Mouse (Mus musculus) heart, embryonic 12.5 days (tissue): ENCODE measurements around the gene Gpn3. TPM values are rescaled to one million over a fixed set of nuclear protein-coding genes. Genes with fewer than 3 reads are reported as not detected.
A peak's percentile ranks its signal among the peaks of the same experiment; 100 is the strongest.

Source experiments
- ATAC-seq: fragments of 200-750 bp; cut with Nextera tagmentation; 2 replicates; pipeline ENCODE4 v1.8.0; 2017; ENCODE audit warnings: moderate TSS enrichment, moderate library complexity; ENCODE audit not compliant: insufficient number of reproducible peaks, low FRiP score
- H3K27ac ChIP-seq: fragments of 300-500 bp; sonication (generic); 2 replicates; pipeline ENCODE4 v1.5.1; 2016; ENCODE audit warnings: mild to moderate bottlenecking, moderate library complexity; ENCODE audit not compliant: poor library complexity, severe bottlenecking
- H3K27me3 ChIP-seq: fragments of 300-500 bp; sonication (generic); replicated peaks from 2 replicates; pipeline ENCODE4 v1.6.1; 2016; ENCODE audit warnings: mild to moderate bottlenecking, moderate library complexity
- H3K36me3 ChIP-seq: fragments of 300-500 bp; sonication (generic); 2 replicates; pipeline ENCODE4 v1.6.1; 2016; ENCODE audit warnings: mild to moderate bottlenecking, moderate library complexity
- H3K4me1 ChIP-seq: fragments of 300-500 bp; sonication (generic); replicated peaks from 2 replicates; pipeline ENCODE4 v1.6.1; 2016; ENCODE audit warnings: mild to moderate bottlenecking
- H3K4me2 ChIP-seq: fragments of 300-500 bp; sonication (generic); 2 replicates; pipeline ENCODE4 v1.6.1; 2016; ENCODE audit warnings: mild to moderate bottlenecking, moderate library complexity
- H3K4me3 ChIP-seq: fragments of 300-500 bp; sonication (generic); 2 replicates; pipeline ENCODE4 v1.5.1; 2016; ENCODE audit warnings: mild to moderate bottlenecking
- H3K9ac ChIP-seq: fragments of 300-500 bp; sonication (generic); 2 replicates; pipeline ENCODE4 v1.6.1; 2016; ENCODE audit warnings: mild to moderate bottlenecking, moderate library complexity
- H3K9me3 ChIP-seq: fragments of 300-500 bp; sonication (generic); replicated peaks from 2 replicates; pipeline ENCODE4 v1.6.1; 2016; ENCODE audit warnings: mild to moderate bottlenecking, moderate library complexity
- WGBS: fragments of 180-500 bp; shearing (Covaris S2); methylation state at CpG from one replicate; pipeline ENCODE4 v1.1.7; 2016; 5-methylcytosine and 5-hydroxymethylcytosine counted together
- polyA plus RNA-seq: library from polyadenylated mRNA; unstranded; fragments of >200 nt; fragmentation: Nextera tagmentation; extraction: Ambion mirVana; gene quantifications from 2 replicates; pipeline ENCODE4 v1.2.1, GENCODE M21; 2016

Gpn3 gene
- polyA plus RNA-seq, 1 experiment from 2014 or later = 58.7 TPM

DNA sequence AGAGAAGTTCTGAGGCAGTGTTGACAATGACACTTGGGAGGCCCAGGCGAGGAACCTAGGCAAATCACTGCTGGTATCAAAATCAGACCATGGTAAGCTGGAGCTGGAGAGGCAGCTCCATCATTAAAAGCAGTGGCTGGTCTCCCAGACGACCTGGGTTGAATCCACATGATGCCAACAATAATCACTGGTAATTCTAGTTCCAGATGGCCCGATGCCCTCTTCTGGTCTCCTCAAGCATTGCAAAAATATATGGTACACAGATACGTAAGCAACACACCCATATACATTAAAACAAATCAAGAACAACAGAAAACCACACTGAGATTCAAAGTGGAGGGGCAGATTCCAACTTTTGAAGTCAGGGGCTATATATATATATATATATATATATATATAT, 25.9 kb upstream of the Gpn3 start:
- no peak for ATAC-seq
- 76% methylated on average over 4 of the region's 4 CpGs for WGBS
- H3K4me1 ChIP-seq = no peaks in the 10 kb centered on the region

DNA sequence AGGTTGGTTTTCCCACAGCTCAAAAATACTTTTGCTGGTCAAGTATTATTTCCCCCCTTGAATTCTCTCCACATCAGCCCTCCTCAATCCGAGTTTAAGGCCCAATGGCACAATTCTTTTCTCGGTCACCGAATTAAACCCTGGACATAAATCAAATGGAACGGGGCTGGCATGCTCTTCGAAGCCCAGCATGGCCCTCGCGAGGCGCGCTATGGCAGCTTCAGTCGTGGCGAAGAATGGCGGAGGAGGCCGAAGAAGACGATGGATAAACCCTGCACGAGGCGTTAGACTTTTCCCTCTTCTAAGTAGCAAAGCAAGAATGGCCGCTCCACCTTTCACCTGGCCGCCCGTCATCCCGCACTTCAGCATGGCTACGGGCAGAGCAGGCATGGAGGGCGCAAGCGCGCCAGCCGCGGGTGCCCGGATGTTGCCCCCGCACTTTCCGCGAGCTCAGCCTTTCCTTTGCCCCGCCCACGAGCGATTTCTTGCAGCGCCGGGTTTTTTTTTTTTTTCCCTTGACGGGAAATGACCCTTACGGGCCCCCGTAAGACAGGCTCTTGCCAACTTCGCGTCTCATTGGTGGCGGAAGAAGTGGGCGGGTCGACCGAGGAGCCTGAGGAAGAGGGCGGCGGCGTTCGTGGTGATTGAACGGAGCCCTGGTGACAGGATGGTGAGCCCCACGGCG, 17.7 kb upstream of the Gpn3 start, which contains the start of the genes Rad9b and Vps29:
TSS of gene Rad9b (minus strand) at position 427 of the 685 bp plus-strand sequence.
TSS of gene Vps29 (plus strand) at position 563 of the 685 bp plus-strand sequence.
- peak; percentile 94 for ATAC-seq
- peak within 1 kb of the TSS; percentile 94 for H3K4me2 ChIP-seq
- H3K27ac ChIP-seq = peak within 1 kb of the TSS; percentile 86
- no peaks in the 10 kb centered on the region for H3K9me3 ChIP-seq
- peaks cover 5% of the 10 kb centered on the region for H3K36me3 ChIP-seq
- peak within 1 kb of the TSS; percentile 93 for H3K9ac ChIP-seq
- WGBS = 2% methylated on average over 51 of the region's 51 CpGs
- no peaks in the 10 kb centered on the region for H3K27me3 ChIP-seq
- H3K4me3 ChIP-seq = peak within 1 kb of the TSS; percentile 88
- H3K4me1 ChIP-seq = peaks cover 4% of the 10 kb centered on the region

More for the DNA sequence above, 25.9 kb upstream of the Gpn3 start:
- no peaks in the 10 kb centered on the region for H3K36me3 ChIP-seq
- no peak overlapping the region for H3K9ac ChIP-seq
- H3K27me3 ChIP-seq = no peaks in the 10 kb centered on the region
- no peak overlapping the region for H3K27ac ChIP-seq
- 0 out of 2 replicates have a peak, but pooled peaks cover 8% of the 10 kb centered on the region for H3K9me3 ChIP-seq
- H3K4me2 ChIP-seq = no peak overlapping the region
- no peak overlapping the region for H3K4me3 ChIP-seq

DNA sequence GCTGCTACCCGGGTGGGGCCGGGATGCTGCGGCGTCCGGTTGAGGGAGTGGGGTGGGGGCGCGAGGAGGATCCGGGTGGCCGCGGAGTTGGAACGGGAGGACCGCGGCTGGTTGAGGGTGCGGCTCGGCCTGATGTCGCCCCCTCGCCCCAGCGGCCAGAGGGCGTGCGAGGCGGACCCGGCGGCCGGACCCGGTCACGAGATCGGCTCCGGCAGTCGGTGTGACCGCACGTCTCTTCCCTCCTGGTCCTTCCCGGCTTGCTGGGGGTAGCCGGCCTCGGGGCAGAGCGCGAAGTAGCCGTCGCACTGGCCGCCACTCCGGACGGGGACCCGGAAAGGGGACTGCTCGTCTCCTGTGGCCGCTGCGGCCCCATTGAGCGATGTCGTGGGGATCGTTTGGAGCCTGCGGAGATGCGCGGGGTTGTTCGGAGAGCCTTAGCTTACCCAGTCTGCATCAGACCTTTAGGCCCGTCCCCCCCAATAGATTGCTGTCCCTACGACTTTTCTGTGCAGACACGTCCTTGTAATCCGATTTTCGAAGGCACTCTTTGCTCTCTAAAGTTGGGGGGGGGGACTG, 17.1 kb upstream of the Gpn3 start:
- peaks cover 4% of the 10 kb centered on the region for H3K4me1 ChIP-seq
- WGBS = under 1% methylated on average over 55 of the region's 57 CpGs

DNA sequence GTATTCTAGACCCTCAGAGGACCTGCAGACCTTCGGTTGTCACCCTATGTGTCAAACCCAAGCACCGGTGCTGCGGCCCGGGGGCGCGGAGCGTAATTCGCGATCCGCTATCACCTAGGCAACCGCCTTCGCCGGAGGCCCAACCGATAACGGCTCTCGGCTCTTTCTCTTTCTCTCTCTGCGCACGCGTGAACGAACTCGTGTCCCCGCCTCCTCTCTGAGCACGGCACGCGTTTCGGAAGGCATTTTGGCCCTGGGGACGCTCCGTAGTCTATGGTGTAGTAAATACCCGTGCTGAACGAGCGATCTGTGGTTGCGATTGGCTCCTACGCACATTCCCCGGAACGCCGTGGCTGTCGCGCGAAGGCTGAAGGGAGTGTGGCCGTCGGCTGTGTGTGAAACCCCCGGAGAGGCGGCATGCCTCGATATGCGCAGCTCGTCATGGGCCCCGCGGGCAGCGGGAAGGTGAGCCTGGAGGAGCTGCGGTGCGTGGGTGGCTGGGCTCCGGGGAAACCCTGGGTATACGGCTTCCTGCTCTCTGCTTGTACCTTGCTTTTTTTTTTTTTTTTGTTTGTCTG, 605 bp downstream of the Gpn3 start, which contains the start of gene Fam216a:
TSS of gene Fam216a (minus strand) at position 173 of the 578 bp plus-strand sequence.
- no peaks in the 10 kb centered on the region for H3K27me3 ChIP-seq
- H3K4me2 ChIP-seq = peak within 1 kb of the TSS; percentile 79
- peak within 1 kb of the TSS; percentile 84 for H3K4me3 ChIP-seq
- ATAC-seq = peak; percentile 94
- no peaks in the 10 kb centered on the region for H3K9me3 ChIP-seq
- H3K27ac ChIP-seq = peak within 1 kb of the TSS; percentile 96
- peaks cover 36% of the 10 kb centered on the region for H3K36me3 ChIP-seq
- under 1% methylated on average over 53 of the region's 53 CpGs for WGBS
- H3K4me1 ChIP-seq = peaks cover 12% of the 10 kb centered on the region
- peak within 1 kb of the TSS; percentile 87 for H3K9ac ChIP-seq

More for the DNA sequence above, 17.1 kb upstream of the Gpn3 start:
- H3K27ac ChIP-seq = peak overlapping the region; percentile 86
- H3K9ac ChIP-seq = peak overlapping the region; percentile 93
- H3K36me3 ChIP-seq = peaks cover 8% of the 10 kb centered on the region
- peak overlapping the region; percentile 94 for H3K4me2 ChIP-seq
- no peaks in the 10 kb centered on the region for H3K27me3 ChIP-seq
- H3K9me3 ChIP-seq = no peaks in the 10 kb centered on the region
- ATAC-seq = peak; percentile 84
- H3K4me3 ChIP-seq = peak overlapping the region; percentile 88

DNA sequence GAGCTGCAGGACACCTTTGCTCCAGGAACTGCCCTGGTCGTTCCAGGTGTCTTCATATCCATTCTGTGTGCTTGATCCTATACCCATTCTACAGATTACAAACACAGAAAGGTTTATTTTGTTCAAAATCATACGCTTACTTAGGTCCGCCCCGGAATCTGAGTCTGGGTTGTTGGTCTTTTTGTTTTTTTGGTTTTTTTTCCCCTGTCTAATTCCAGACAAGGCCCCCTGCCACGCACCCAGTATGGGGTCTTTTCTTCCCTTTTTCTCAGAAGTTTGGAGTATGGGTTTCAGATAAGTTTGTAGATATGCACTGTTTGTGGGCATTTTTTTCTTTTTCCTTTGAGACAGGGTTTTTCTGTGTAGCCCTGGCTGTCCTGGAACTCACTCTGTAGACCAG, 1.2 kb downstream of the Gpn3 start:
- ATAC-seq = no peak
- peak overlapping the region; percentile 87 for H3K9ac ChIP-seq
- no peaks in the 10 kb centered on the region for H3K27me3 ChIP-seq
- H3K4me1 ChIP-seq = peaks cover 12% of the 10 kb centered on the region
- 5% methylated on average over 5 of the region's 5 CpGs for WGBS
- H3K27ac ChIP-seq = peak overlapping the region; percentile 87
- H3K9me3 ChIP-seq = no peaks in the 10 kb centered on the region
- peak overlapping the region; percentile 79 for H3K4me2 ChIP-seq
- peak overlapping the region; percentile 84 for H3K4me3 ChIP-seq
- H3K36me3 ChIP-seq = peaks cover 31% of the 10 kb centered on the region

DNA sequence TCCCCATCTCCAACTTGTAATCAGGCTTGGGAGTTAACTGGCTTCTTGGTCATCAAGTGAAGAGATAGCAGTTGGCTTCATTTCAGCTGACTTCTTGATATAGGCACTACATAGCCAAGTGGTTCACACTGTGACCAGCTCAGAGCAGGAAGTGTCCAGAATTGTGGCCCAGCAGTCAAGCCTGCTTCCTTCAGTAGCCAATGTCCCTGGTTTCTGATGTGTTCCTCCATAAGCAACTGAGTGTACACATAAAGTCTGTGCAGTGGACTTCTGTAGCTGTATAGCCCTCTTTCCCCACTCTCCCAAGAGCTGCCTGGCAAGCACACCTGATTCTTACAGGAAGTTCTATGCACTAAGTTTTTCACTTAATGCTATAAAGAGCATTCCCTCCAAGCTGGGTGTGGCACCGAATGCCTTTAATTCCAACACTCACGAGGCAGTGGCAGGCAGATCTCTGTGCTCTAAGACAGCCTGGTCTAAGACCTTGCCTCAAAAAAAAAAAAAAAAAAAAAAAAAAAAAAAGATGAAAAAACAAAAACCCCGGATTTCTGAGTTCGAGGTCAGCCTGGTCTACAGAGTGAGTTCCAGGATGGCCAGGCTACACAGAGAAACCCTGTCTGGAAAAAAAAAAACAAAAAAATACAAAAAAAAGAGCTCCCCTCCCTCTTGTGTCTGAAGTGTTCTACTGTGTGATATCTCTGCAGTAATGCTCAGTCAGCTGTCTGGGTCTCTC, 5.6 kb downstream of the Gpn3 start:
- Histone ChIP-seq H3K27me3 (no peaks in the 10 kb centered on the region), H3K9me3 (no peaks in the 10 kb centered on the region), H3K4me2 (no peak overlapping the region), H3K4me3 (no peak overlapping the region), H3K36me3 (peaks cover 53% of the 10 kb centered on the region), H3K4me1 (peaks cover 12% of the 10 kb centered on the region), H3K27ac (no peak overlapping the region), H3K9ac (no peak overlapping the region)
- WGBS = 83% methylated on average over 4 of the region's 4 CpGs
- ATAC-seq = no peak

DNA sequence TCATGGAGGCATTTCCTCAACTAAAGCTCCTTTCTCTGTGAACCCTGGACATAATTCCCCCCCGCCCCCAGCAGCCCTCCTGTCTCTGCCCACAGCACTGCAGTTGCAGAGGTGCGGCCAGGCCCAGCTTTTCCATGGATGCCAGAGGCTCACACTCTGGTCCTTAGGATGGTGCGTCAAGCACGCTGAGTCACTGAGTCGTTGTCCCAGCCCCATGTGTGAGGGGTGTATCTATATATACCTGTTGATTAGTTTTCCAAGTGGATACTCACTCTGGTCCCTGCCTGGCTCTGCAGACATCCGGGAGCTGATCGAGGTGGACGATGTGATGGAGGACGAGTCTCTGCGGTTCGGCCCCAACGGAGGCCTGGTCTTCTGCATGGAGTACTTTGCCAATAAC, 6.5 kb downstream of the Gpn3 start:
- no peak overlapping the region for H3K27ac ChIP-seq
- H3K27me3 ChIP-seq = no peaks in the 10 kb centered on the region
- H3K4me2 ChIP-seq = no peak overlapping the region
- ATAC-seq = no peak
- no peak overlapping the region for H3K4me3 ChIP-seq
- no peaks in the 10 kb centered on the region for H3K9me3 ChIP-seq
- H3K9ac ChIP-seq = no peak overlapping the region
- peaks cover 8% of the 10 kb centered on the region for H3K4me1 ChIP-seq
- peaks cover 59% of the 10 kb centered on the region for H3K36me3 ChIP-seq
- WGBS = 87% methylated on average over 12 of the region's 12 CpGs

DNA sequence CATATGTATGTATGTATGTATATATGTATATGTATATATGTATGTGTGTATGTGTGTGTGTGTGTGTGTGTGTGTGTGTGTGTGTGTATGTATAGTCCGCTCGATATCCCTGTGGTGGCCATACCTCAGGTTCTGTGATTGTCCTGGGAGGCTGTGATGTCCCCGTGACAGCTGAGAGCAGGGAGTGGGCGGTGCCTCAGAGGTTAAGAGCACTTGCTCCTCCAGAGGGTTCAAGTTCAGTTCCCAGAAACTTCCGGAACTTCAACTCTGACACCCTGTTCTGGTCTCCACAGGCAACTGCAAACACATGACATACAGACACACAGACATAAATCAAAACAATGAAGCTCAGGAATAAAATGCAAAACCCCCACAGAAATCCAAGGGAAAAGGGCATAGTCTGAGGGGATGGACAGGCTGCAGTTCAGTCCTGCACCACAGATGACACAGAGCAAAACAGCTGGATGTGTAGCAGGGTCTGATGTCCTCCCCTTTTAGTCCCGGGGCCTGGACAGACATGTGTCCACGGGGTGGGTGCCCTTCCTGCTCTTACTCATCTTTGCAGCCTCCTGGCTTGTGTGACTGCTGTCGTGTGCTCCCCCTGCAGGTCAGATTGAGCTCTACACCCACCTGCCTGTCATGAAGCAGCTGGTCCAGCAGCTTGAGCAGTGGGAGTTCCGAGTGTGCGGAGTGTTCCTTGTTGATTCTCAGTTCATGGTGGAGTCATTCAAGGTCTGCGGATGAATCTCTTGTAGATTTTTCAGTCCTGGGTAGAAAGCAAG, 7.9 kb downstream of the Gpn3 start:
- Histone ChIP-seq H3K27me3 (no peaks in the 10 kb centered on the region), H3K4me3 (no peak overlapping the region), H3K27ac (no peak overlapping the region), H3K36me3 (peaks cover 56% of the 10 kb centered on the region), H3K4me1 (peaks cover 4% of the 10 kb centered on the region; the same call in 1 of the 2 replicates), H3K4me2 (no peak overlapping the region), H3K9me3 (no peaks in the 10 kb centered on the region), H3K9ac (no peak overlapping the region)
- WGBS = 57% methylated on average over 11 of the region's 11 CpGs
- ATAC-seq = peak; percentile 53; the same call in 1 of the 2 replicates

DNA sequence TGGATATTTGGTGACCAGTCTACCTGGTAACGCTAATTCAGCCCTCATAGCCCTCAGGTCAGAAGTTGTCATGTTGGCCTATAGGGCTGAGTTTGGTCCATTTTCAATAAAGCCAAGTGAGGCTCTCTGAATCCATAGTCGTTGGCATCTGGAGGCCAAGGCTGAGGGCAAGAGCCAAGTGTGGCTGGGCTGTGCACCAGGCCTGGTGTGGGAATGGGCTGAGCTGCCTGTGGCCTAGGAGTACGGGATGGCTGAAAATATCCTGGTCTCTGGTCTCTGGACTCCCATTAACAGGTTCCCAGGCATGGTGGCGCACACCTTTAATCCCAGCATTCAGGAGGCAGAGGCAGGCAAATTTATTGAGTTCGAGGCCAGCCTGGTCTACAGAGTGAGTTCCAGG, 18.3 kb downstream of the Gpn3 start:
- no peak overlapping the region for H3K4me2 ChIP-seq
- no peaks in the 10 kb centered on the region for H3K9me3 ChIP-seq
- no peak for ATAC-seq
- peaks cover 9% of the 10 kb centered on the region for H3K4me1 ChIP-seq
- 84% methylated on average over 5 of the region's 5 CpGs for WGBS
- peaks cover 8% of the 10 kb centered on the region for H3K36me3 ChIP-seq
- no peak overlapping the region for H3K27ac ChIP-seq
- no peak overlapping the region for H3K9ac ChIP-seq
- no peak overlapping the region for H3K4me3 ChIP-seq
- H3K27me3 ChIP-seq = no peaks in the 10 kb centered on the region

DNA sequence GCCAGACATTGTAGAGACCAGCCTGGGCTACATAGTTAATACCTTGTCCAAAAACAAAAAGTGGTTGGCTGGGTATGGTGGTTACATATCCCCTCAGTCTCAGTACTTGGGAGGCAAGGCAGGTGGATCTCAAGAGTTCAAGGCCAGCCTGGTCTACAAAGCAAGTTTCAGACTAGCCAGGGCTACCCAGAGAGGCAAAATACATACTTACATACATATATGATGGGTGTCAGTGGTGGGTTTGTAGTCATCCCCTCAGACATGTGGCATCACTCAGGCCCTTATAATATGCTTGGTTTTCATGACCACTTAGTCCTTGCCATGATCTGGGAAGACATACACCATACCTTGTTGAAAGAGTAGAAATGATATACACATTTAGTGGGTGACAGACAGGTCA, 19.0 kb downstream of the Gpn3 start:
- Histone ChIP-seq H3K27ac (no peak overlapping the region), H3K36me3 (peaks cover 12% of the 10 kb centered on the region), H3K27me3 (no peaks in the 10 kb centered on the region), H3K4me3 (no peak overlapping the region), H3K4me2 (no peak overlapping the region), H3K9me3 (no peaks in the 10 kb centered on the region), H3K4me1 (peaks cover 9% of the 10 kb centered on the region), H3K9ac (no peak overlapping the region)
- ATAC-seq = no peak
